Mouse (Mus musculus) megakaryocyte, embryonic 14.5 days (primary cell): ENCODE results near the gene Klrg1. TPM values are rescaled to one million over a fixed set of nuclear protein-coding genes. Genes with fewer than 3 reads are reported as not detected.

Experiments used
- H3K27me3 ChIP-seq: replicated peaks from 2 replicates; pipeline ENCODE3; 2012; ENCODE audit warnings: inconsistent platforms
- H3K36me3 ChIP-seq: replicated peaks from 2 replicates; pipeline ENCODE3; 2012; ENCODE audit warnings: low read length, inconsistent platforms, mixed read lengths
- H3K4me1 ChIP-seq: 2 replicates; pipeline ENCODE4 v1.6.1; 2012; ENCODE audit warnings: inconsistent platforms
- H3K4me3 ChIP-seq: replicated peaks from 2 replicates; pipeline ENCODE3; 2012; ENCODE audit warnings: moderate library complexity, mild to moderate bottlenecking, inconsistent platforms
- H3K9me3 ChIP-seq: 2 replicates; pipeline ENCODE4 v1.6.1; 2012; ENCODE audit warnings: inconsistent platforms
- FLI1 ChIP-seq: IDR thresholded peaks from 2 replicates; pipeline ENCODE4 v1.6.1; 2012; ENCODE audit warnings: low read length, inconsistent platforms, mixed read lengths
- GATA1 ChIP-seq: IDR thresholded peaks from 3 replicates; pipeline ENCODE4 v1.6.1; 2012; ENCODE audit warnings: mixed read lengths, low read length, inconsistent platforms, borderline replicate concordance
- polyA plus RNA-seq: library from polyadenylated mRNA; stranded (reverse); fragments of >175 nt; gene quantifications from 2 replicates; pipeline ENCODE4 v1.2.3, GENCODE M21; 2012; ENCODE audit warnings: low replicate concordance; ENCODE audit not compliant: insufficient read depth

Gene Klrg1
- polyA plus RNA-seq, 1 experiment: not detected

DNA sequence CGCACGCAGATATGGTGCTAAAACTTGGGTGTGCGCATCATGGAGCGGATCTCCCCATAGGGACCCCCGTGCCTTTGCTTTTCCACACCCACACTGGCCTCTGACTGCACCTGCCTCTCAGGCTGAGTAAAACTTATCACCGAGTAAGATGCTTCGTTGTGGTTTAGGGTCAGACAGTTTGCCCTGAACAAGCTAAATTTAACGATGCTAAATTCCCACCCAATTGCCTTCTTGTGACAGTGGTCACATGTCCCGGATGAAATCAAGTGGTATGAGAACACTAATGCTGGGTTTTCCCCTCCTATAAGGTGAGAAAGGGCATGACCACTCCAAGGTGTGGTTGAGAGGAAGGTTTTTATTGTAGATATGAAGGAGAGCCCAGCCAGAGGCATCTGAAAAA, 11.1 kb upstream of the Klrg1 start:
- Histone ChIP-seq H3K4me1 (peaks cover 78% of the 10 kb centered on the region), H3K36me3 (no peaks in the 10 kb centered on the region), H3K4me3 (no peak overlapping the region), H3K9me3 (no peaks in the 10 kb centered on the region), H3K27me3 (no peaks in the 10 kb centered on the region)
- TF ChIP-seq FLI1 (no peak), GATA1 (no peak)

- H3K4me1 ChIP-seq: peaks cover 74% of the 10 kb centered on the region
- no peaks in the 10 kb centered on the region for H3K27me3 ChIP-seq
- H3K9me3 ChIP-seq: no peaks in the 10 kb centered on the region
- TF ChIP-seq FLI1: no peak
- no peak for TF ChIP-seq GATA1
- no peaks in the 10 kb centered on the region for H3K36me3 ChIP-seq
- no peak overlapping the region for H3K4me3 ChIP-seq
These were observed 10.4 kb upstream of the Klrg1 start for GRCm38 (mm10) chr6:122293121-122293520.

- Histone ChIP-seq H3K4me3 (no peak overlapping the region), H3K9me3 (no peaks in the 10 kb centered on the region), H3K27me3 (no peaks in the 10 kb centered on the region), H3K36me3 (no peaks in the 10 kb centered on the region), H3K4me1 (peaks cover 65% of the 10 kb centered on the region)
- no peak for TF ChIP-seq GATA1
- TF ChIP-seq FLI1: no peak
These were observed 9.5 kb upstream of the Klrg1 start for GRCm38 (mm10) chr6:122292184-122292583.

DNA sequence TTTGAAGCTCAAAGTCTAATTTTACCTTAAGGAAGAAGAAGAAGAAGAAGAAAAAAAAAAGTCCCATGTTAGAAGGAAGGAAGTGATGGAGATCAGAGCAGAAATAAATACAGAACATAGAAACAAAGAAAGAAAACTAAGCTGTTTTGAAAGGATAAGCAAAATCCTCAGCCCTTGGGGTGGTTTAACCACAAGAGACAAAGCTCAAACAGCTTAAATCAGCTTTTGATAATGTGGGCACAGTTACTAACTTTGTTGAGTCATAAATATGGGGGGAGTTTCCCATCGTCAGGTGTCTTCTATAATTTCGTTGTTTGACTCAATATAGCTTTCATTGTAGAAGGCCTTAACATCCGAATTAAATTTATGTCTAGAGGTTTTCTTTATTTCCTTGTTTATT, 9.1 kb upstream of the Klrg1 start:
- Histone ChIP-seq H3K4me1 (peaks cover 60% of the 10 kb centered on the region), H3K4me3 (no peak overlapping the region)

DNA sequence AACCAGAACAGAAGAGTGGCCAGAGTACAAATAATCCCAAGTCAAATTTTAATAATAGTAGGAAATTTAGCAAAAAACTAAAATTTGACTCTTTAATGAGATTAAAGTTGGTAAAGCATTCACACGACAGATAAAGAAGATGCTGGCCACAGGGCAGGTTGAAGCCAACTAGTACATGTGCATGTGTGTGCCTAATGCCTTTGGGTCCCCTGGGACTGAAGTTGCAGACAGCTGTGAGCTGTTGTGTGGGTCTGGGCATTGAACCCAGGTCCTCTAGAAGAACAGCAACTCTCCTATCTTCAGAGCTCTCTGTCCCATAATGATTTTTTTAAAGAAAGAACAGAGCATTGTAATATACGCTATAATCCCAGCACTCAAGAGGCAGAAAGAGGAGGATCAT, 8.6 kb upstream of the Klrg1 start:
- H3K9me3 ChIP-seq: no peaks in the 10 kb centered on the region
- no peaks in the 10 kb centered on the region for H3K36me3 ChIP-seq
- H3K4me3 ChIP-seq: no peak overlapping the region
- no peak for TF ChIP-seq GATA1
- TF ChIP-seq FLI1: no peak
- H3K27me3 ChIP-seq: no peaks in the 10 kb centered on the region
- peaks cover 56% of the 10 kb centered on the region for H3K4me1 ChIP-seq

More for the DNA sequence above, 9.1 kb upstream of the Klrg1 start:
- H3K9me3 ChIP-seq: no peaks in the 10 kb centered on the region
- H3K36me3 ChIP-seq: no peaks in the 10 kb centered on the region
- no peaks in the 10 kb centered on the region for H3K27me3 ChIP-seq
- TF ChIP-seq GATA1 (no peak), FLI1 (no peak)

GRCm38 (mm10) chr6:122290253-122290652, 7.6 kb upstream of the Klrg1 start:
- TF ChIP-seq GATA1: no peak
- TF ChIP-seq FLI1: no peak
- Histone ChIP-seq H3K27me3 (no peaks in the 10 kb centered on the region), H3K4me1 (peaks cover 46% of the 10 kb centered on the region), H3K9me3 (no peaks in the 10 kb centered on the region), H3K36me3 (no peaks in the 10 kb centered on the region), H3K4me3 (no peak overlapping the region)

- H3K9me3 ChIP-seq: no peaks in the 10 kb centered on the region
- no peaks in the 10 kb centered on the region for H3K27me3 ChIP-seq
- peaks cover 37% of the 10 kb centered on the region for H3K4me1 ChIP-seq
- H3K4me3 ChIP-seq: no peak overlapping the region
- H3K36me3 ChIP-seq: no peaks in the 10 kb centered on the region
- TF ChIP-seq GATA1: no peak
- no peak for TF ChIP-seq FLI1
These were observed 6.6 kb upstream of the Klrg1 start for GRCm38 (mm10) chr6:122289313-122289712.

DNA sequence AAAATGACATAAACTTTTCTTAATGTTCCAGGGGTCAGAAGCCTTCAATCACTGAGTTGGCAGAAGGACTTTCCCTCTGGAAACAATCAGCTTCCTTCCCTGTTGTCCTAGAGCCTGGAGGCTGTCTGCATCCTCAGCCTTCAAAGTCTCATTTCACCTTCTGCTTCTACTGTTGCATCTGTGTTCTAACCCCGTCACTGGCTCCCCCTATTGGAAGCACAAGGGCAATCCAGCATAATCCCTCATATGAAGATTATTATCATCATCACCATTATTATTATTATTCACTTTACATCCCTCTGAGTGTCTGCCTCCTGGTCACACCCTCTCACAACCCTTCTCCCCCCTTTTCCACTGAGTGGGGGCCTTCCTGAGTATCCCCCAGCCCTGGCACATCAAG, 5.6 kb upstream of the Klrg1 start:
- Histone ChIP-seq H3K9me3 (no peaks in the 10 kb centered on the region), H3K4me1 (peaks cover 26% of the 10 kb centered on the region), H3K4me3 (no peak overlapping the region), H3K27me3 (no peaks in the 10 kb centered on the region), H3K36me3 (no peaks in the 10 kb centered on the region)
- no peak for TF ChIP-seq FLI1
- TF ChIP-seq GATA1: no peak

GRCm38 (mm10) chr6:122284823-122285222, 2.1 kb upstream of the Klrg1 start:
- no peaks in the 10 kb centered on the region for H3K27me3 ChIP-seq
- peaks cover 9% of the 10 kb centered on the region for H3K4me1 ChIP-seq
- H3K9me3 ChIP-seq: no peaks in the 10 kb centered on the region
- no peak overlapping the region for H3K4me3 ChIP-seq
- no peaks in the 10 kb centered on the region for H3K36me3 ChIP-seq
- no peak for TF ChIP-seq FLI1

- no peak for TF ChIP-seq FLI1
- TF ChIP-seq GATA1: no peak
These were observed 1.6 kb upstream of the Klrg1 start for GRCm38 (mm10) chr6:122284304-122284703.

DNA sequence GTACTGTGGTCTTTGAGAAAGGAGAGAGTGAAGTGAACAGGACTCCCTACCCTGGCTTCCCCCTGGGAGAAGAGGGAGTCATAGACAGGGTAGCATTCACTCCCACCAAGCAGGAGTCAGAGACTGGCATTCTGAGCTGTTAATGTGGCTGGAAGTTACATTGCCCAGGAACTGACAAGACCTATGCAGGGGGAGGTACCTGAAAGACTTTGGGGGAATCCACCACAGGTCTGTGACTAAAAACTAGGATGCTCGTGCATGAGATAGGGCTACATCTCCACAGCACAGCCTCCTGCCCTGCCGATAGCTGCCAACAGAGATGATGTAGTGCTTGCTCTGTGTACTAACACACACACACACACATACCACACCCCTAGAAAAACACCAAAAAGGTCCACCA, 747 bp upstream of the Klrg1 start:
- no peak overlapping the region for H3K4me3 ChIP-seq
- no peaks in the 10 kb centered on the region for H3K9me3 ChIP-seq
- H3K27me3 ChIP-seq: peaks cover 2% of the 10 kb centered on the region
- no peaks in the 10 kb centered on the region; the same call in none of the 2 replicates for H3K4me1 ChIP-seq
- TF ChIP-seq GATA1: no peak
- TF ChIP-seq FLI1: no peak
- no peaks in the 10 kb centered on the region for H3K36me3 ChIP-seq

More at GRCm38 (mm10) chr6:122284304-122284703, 1.6 kb upstream of the Klrg1 start:
- H3K4me1 ChIP-seq: peaks cover 8% of the 10 kb centered on the region
- H3K4me3 ChIP-seq: no peak overlapping the region
- no peaks in the 10 kb centered on the region for H3K9me3 ChIP-seq
- H3K36me3 ChIP-seq: no peaks in the 10 kb centered on the region
- peaks cover 2% of the 10 kb centered on the region for H3K27me3 ChIP-seq
